Mouse (Mus musculus): Measurements from ENCODE around the gene Rab3ip.

- peak; percentile 31 for TF ChIP-seq POLR2A (IDR thresholded peaks at IDR 0.05; ENCODE audit: insufficient read length, low read depth)
- no peak for TF ChIP-seq CEBPB (IDR thresholded peaks at IDR 0.05; ENCODE audit: insufficient read depth, poor library complexity, severe bottlenecking)
- peak in 1 of 3 experiments; percentile 55 for TF ChIP-seq MYOG (IDR thresholded peaks at IDR 0.05; ENCODE audit: control insufficient read depth in 1 of 3, insufficient read depth in 1 of 3, insufficient read length in 2 of 3, low read depth in 2 of 3)
- no peak for TF ChIP-seq USF1 (IDR thresholded peaks at IDR 0.05; ENCODE audit: low read depth)
- no peak for TF ChIP-seq TCF12 (IDR thresholded peaks at IDR 0.05; ENCODE audit: insufficient read depth, poor library complexity, severe bottlenecking)
These were observed 45.6 kb upstream of the Rab3ip start for GRCm38 (mm10) chr10:116996236-116996600.
